Mouse (Mus musculus): ENCODE measurements around the gene Adgrg2. TPM values are rescaled to one million over a fixed set of nuclear protein-coding genes. Genes with fewer than 3 reads are reported as not detected.

Gene Adgrg2
- polyA plus RNA-seq (2012; rRNA removed) = 1.6 and 3.9 TPM in 2 replicates

DNA sequence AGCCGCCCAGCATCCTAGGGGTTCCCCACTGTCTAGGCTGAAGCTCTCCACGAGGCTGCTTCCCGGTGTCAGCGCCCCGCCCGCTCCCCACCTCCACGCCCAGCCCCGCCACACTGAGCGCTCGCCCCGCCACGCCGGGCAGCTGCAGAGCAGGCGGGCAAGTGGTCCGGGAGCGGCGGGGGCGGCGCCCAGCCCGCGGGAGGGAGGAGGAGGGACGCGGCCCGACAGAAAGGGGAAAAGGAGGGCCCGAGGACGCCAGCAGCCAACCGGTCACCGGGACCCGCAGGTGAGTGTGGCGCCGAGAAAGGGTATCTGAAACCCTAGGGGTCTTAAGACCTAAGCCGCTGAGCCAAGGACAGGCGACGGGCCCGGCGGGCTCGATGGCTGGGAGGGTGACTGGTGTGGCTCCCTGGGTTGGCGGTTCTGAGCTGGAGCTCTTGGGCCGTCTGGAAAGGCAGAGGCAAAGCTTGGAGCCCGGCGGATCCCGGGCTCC is at the start of gene Adgrg2:
Gene Adgrg2, plus strand, starts transcription at position 227 of the 493 bp plus-strand sequence.

DNA sequence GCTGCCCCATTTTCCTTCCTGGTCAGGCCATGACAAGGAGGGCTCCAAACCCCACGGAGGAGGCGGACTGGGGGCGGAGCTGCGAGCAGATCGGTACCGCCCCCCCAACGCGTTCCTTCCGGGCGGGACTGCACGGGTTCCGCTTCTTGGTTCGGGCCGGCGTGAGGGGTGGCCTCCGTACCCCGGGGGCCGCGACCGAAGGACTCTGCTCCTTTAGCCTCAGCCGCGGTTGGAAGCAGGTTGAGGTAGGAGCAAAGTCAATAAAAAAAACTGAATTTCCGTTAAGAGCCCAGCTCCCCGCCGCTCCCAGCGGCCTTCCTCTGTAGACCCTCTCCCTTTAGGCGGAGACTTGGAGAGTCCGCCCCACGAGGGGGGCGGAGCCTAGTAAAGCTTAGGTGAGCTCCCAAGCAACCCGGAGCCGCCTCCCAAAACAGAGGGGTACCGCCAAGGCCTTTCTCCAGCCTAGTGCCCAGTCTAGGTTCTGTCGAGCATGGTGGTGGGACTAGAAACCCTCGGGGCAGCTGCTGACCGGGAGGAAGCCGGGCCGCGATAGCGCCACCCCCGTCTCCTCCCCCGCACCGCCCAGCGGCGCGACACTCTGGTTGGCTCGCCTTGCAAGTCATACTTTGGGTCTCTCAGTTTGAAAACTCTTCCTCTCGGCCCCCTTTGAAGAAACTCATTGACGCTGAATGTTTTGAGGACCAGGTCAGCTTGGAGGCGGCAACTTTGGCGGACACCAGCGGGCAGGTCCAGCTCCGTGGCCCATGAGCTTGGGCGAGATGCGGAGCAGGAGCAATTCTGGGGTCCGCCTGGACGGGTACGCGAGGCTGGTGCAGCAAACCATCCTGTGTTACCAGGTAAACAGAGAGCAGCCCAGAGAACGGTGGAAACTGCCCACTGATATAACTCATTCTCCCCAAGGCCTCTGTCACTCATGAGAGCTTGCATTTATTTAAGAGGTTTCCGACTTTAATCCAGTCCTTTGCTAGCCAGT is 111.9 kb downstream of the Adgrg2 start, which contains the start of gene Phka2:
Gene Phka2, plus strand, starts transcription at position 119 of the 994 bp plus-strand sequence.

Other genes with a start within 250 kb of the Adgrg2 start
- gene Phka2, start 111.5 kb downstream of the Adgrg2 start, polyA plus RNA-seq (2012; rRNA removed) = 19.0 and 19.2 TPM in 2 replicates

Measured in ovary, adult 2 months (tissue).